Mouse (Mus musculus) gastrocnemius, adult 8-10 months (tissue): ENCODE measurements around the gene Zmiz2. TPM values are rescaled to one million over a fixed set of nuclear protein-coding genes. Genes with fewer than 3 reads are reported as not detected.
A peak's percentile ranks its signal among the peaks of the same experiment; 100 is the strongest.
"Not testable (repeated sequence)": the region's sequence is repeated elsewhere in the genome, so short reads cannot be mapped to it uniquely, and the experiment has no call there.

ENCODE experiments used
- DNase-seq, 2 experiments: peaks; one replicate each; pipeline ENCODE4 v3.0.0; 2022; ENCODE audit warnings: low spot score in 2 of 2
- microRNA-seq: library from miRNA; unstranded; fragments of <30 nt; microRNA quantifications from one replicate; pipeline ENCODE4 v1.2.0, GENCODE M21; 2022
- total RNA-seq, 4 experiments: library from RNA; stranded (reverse); gene quantifications; 2 replicates each; pipeline ENCODE4 v1.2.4; 2022

Gene Zmiz2
- total RNA-seq, 4 experiments from 2014 or later: 50.7 to 65.8 (median 53.6) TPM

DNA sequence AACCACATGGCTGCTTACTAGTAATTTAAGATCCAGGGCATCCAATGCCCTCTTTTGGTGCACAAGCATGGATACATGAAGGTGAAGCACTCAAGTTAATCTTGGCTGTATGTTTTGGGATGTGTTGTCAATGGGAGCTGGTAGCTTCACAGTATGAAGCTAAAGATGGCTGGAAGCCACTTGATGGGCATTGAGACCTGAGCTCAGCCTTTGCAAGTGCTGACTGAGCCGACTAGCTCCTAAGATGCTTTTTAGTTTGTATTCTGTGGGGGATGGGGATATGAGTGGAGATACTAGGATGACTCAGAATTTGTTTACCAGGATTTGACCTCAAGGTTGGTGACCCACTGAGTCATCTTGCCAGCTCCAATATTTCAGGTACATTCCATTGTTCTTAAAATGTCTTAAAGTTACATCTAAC lies 31.4 kb downstream of the Zmiz2 start:
- no peak for DNase-seq

DNA sequence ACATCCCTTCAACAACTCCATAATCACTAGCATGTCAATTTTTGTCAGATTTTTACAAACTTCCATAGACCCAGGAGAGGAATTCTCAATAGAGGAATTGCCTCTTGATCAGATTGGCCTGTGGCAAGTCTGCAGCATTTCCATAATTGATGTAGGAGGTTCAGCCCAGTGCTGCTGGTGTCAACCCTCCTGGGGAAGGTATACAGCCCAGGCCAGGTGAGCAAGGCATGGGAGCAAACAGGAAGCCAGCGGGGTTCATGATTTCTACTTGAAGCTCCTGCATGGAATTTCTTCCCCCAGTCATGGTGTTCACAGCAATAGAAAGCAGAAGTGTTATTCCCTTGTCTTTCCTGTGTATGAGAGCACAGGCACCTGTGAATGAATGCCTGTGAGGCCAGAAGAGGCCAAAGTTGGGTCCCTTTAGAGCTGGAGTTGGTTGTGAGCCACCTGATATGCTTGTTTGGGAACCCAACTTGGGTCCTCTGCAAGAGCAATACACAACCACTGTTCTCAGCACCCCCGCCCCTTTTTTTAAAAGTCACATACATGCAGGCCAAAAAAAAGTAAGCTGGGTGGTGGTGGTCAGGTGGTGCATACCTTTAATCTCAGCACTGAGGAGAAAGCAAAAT lies 32.0 kb downstream of the Zmiz2 start:
- DNase-seq: no peak

DNA sequence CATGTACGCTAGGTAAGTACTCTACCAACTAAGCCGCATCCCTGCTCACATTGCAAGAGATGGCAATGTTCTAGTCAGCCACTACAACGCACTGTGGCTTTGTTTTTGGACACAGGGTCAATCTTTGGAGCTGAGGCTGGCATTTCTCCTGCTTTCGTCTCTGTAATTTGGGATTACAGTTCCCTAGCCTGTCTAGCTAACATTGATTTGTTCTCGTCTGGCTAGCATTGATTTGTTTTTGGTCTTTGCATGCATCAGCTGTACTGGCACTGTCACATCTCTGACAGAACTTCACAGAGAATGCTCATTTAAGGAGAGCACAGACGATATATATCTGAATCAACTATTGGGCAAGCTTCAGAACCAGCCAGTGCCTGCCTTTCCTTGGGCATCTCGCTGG lies 41.3 kb downstream of the Zmiz2 start:
- DNase-seq: no peak

DNA sequence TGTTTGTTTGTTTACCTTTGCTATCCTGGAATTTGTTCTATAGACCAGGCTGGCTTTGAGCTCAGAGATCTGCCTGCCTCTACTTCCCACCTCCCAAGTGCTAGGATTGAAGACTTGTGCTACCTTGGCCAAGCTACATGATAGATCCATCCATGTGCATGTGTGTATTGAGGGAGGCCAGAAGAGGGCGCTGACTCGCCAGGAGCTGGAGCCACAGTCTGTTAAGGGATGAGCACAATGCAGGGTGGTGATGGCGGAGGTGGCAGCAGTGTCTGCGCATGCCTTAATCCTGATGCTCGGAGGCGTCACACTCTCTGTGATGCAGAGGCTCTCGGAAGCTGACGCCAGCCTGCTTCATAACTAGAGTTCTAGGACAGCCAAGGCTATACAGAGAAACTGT lies 47.6 kb downstream of the Zmiz2 start:
- DNase-seq: no peak

DNA sequence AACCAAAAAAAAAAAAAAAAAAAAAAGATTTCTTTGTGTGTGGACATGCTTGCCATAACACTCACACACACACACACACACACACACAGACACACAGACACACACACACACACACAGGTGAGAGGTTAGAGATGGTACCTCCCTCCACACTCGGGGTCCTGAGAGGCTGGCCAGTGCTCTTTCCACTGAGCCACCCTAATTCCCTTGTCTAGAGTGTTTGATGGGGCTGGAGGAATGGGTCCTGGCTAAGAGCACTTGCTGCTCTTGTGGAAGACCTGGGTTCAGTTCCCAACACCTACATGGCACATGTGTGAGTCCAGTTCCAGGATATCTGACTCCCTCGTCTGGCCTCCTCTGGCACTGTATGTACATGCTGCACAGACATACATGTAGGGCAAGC lies 48.8 kb downstream of the Zmiz2 start:
- DNase-seq: no peak

DNA sequence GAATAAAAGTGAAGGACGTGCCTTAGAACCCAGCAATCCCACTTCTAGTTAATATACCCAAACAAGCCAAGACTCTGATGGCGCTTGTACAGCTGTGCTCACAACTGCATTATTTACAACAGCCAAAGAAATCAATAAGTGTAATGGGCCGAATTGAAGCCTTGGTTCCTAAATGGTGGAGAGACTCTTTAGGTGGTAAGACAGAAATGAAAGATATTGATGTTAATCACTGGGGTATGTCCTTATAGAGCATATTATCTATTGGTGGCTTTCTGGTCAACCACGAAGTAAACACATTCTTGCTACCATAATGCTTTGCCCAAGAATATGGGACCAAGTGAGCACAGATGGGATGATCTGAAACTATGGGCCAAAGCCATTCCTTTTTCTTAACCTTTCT lies 51.3 kb downstream of the Zmiz2 start:
- DNase-seq: no peak

DNA sequence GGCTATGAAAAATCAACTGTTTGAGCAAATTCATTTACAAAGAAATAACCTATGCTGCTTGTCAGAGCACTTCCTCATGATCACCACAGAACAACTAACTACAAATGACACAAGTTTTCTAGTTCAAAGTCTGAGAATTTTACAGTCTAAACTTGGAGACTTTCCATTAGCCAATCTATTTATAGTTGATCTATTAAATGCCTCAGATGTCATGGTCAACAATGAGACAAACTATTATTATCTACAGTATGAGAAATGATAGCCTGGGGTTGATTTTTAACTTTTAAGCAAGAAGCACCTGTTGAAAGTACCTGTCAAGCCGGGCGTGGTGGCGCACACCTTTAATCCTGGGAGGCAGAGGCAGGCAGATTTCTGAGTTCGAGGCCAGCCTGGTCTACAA lies 53.7 kb downstream of the Zmiz2 start:
- no peak for DNase-seq

DNA sequence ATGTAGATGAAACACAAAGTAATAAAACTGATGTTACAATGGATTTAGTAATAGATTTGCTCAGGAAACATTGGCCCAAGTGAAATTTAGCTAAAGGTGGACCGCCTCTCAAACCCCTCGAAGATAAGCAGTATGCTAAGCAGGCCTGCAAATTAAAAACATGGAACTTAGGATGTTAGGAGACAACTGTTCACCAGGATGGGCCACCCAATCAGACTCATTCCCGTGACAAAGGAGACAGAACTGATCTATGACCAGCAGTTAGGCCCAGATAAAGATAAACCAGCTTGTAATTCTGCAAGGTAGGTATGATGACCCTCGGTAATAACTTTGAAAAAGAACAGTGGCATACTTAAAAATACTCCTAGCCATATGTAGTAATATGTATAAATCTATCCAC lies 54.2 kb downstream of the Zmiz2 start:
- DNase-seq: no peak

DNA sequence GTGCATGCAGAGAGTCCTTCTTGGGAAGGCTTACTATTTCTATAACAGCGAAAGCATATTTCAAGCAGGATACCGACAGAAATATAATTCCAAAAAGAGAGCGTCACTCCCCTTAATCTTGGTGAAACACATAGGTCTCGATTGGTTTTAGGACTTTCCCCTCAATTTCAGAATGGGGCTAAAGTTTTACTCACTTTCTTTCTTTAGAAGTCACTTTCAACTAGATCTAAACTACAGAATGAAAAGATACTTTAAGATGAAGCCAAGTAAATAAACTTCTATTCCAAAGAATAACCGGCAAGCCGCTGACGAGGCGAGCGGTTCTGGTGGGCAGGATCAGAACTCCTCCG lies 54.8 kb downstream of the Zmiz2 start:
- DNase-seq: no peak

DNA sequence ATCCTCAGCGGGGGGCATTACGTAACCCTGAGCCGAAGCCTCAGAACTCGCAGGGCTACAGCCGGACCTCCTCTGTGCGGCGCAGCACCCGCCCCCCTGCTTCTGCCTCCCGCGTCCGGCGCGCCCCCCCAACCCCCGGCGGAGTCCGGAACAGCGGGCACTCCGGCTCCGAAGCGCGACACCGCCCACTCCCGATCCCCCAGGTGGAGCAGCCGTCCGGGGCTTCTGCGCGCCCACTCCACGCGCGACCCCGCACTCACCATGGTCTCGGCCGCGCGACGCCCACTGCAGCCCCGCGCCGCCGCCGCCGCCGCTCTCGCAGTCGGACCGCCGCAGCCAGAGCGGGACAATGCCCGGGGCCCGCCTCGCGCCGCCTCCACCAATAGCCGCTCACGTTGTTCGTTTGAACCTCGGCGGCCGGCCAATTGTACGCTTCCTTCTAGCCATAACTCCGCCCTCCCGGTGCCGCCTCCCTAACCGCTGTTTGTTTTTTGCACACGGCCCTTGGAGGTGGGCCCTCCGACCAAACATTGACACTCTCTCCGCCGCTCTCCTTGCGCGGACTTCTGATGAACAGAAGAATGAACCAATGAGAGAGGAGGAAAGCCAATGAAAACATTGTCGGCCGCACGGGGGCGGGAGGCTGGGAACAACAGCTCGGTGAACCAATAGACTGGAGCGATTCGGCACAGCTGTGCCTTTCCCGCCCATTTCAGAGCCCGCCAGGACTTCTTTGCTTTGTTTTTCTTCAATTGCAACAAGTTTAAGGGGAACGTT lies 55.4 kb downstream of the Zmiz2 start, which contains the start of gene H2afv:
TSS of gene H2afv (minus strand) at position 367 of the 777 bp plus-strand sequence.
- peak; percentile 99 to 100 for DNase-seq

DNA sequence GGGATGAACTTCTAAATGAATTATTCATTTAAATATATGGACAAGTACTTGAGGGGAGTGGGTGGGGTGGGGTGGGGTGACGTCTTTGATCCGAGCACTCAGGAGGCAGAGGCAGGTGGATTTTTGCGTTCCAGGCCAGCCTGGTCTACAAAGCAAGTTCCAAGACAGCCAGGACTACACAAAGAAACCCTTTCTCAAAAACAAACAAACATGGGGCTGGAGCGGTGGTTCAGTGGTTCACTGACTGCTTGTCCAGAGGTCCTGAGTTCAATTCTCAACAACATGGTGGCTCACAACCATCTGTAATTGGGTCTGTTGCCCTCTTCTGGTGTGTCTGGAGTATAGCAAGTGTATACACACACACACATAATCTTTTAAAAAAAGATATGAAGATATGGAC lies 56.6 kb downstream of the Zmiz2 start:
- no peak for DNase-seq

DNA sequence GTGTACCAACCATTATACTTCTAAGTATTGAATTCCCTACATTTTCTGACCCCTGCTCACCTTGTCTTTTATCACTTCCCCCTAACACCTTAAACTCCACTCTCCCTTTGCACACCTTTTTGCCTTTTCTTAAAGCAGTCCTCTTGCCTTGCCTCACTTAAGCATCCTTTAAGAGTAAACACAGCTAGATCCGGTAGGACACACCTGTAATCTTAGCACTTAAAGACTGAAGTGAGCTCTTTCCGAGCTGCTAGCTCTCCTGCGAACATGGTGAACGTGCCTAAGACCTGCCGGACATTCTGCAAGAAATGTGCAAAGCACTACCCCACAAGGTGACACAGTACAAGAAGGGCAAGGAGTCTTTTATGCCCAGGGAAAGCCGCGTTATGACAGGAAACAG lies 57.1 kb downstream of the Zmiz2 start:
- no peak for DNase-seq

DNA sequence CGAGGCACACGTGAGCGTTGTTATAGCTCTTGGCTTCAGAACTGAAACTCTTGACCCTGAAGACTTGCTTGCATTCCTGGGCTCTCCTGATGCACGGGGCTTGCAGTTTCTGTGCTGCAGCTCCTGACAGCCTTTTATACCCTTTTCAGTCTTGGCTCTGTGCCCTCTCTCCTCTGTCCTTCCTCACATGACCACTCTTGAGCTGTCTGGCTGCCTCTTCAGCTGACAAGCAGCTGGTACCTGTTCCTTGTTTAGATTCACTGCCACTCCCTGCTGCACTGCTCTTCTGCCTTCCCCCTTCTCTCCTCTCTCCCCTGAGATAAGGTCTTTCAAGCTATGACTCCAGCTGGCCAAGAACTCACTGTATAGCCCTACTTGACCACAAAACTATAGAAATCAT lies 58.6 kb downstream of the Zmiz2 start:
- DNase-seq: no peak

DNA sequence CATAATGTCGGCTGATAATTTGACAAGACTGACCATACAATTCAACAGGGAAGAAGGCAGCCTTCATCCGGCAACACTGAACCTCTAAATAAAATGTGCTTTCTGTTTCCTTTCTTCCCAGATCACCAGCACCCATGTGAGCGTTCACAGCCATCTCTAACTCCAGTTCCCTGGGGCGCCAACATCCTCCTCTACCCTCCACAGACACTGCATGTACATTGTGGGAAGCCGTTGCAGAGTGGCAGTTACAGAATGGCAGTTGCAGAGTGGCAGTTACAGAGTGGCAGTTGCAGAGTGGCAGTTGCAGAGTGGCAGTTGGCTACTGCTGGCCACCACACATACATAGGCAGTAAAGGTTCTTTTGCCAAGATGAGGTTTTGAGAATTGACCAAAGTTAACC lies 59.3 kb downstream of the Zmiz2 start:
- DNase-seq: not testable (repeated sequence)

Small RNA genes within 50 kb of the gene (microRNA-seq; reads per million reads assigned to microRNA genes)
- gene Mir7651: not detected

Other genes with a start within 250 kb of the Zmiz2 start
- gene A730071L15Rik, start 189.0 kb upstream of the Zmiz2 start, total RNA-seq: not detected
- gene Nudcd3, start 188.7 kb upstream of the Zmiz2 start, total RNA-seq: 10 to 100 TPM; 70.9 to 77.9 (median 76.1) TPM
- under 1 TPM in 3 of 4 experiments, not detected in 1; 0.07 to 0.32 (median 0.12) TPM for gene Npc1l1, start 158.9 kb upstream of the Zmiz2 start, total RNA-seq
- gene Ddx56, start 121.3 kb upstream of the Zmiz2 start, total RNA-seq: 10 to 100 TPM; 20.6 to 26.3 (median 21.5) TPM
- gene Tmed4, start 114.2 kb upstream of the Zmiz2 start, total RNA-seq: 10 to 100 TPM; 64.3 to 69.4 (median 66.1) TPM
- gene Ogdh, start 97.4 kb upstream of the Zmiz2 start, total RNA-seq: 100 to 1,000 TPM; 653 to 755 (median 701) TPM
- gene Ppia, start 26.4 kb downstream of the Zmiz2 start, total RNA-seq: 100 to 1,000 TPM; 189 to 256 (median 213) TPM
- 10 to 100 TPM; 47.7 to 58.3 (median 56.0) TPM for gene H2afv, start 55.4 kb downstream of the Zmiz2 start, total RNA-seq
- gene Purb, start 86.8 kb downstream of the Zmiz2 start, total RNA-seq: 10 to 100 TPM; 19.1 to 24.8 (median 19.7) TPM
- gene Myo1g, start 131.9 kb downstream of the Zmiz2 start, total RNA-seq: under 1 TPM in 3 of 4 experiments, not detected in 1; 0.17 to 0.88 (median 0.61) TPM
- 10 to 100 TPM; 21.1 to 33.3 (median 27.3) TPM for gene Ccm2, start 157.8 kb downstream of the Zmiz2 start, total RNA-seq
- gene Nacad, start 217.0 kb downstream of the Zmiz2 start, total RNA-seq: under 1 TPM; 0.08 to 0.22 (median 0.15) TPM
- gene Tbrg4, start 237.0 kb downstream of the Zmiz2 start, total RNA-seq: 10 to 100 TPM; 53.8 to 63.0 (median 61.0) TPM
- not detected for gene Wap, start 249.6 kb downstream of the Zmiz2 start, total RNA-seq